Mouse (Mus musculus): ENCODE data around the gene Ankfy1.

- TF ChIP-seq CTCF (IDR thresholded peaks at IDR 0.05; ENCODE audit: low read depth) = no peak
- TF ChIP-seq EP300 (IDR thresholded peaks at IDR 0.05; ENCODE audit: low read depth) = no peak
These were observed 17.4 kb upstream of the Ankfy1 start for GRCm38 (mm10) chr11:72672438-72672837.
